14 mouse cellular contexts compared by ENCODE assay signal in genomic region chr10:84055402-84056167, GRCm38 (mm10).
DNase-seq lines count a peak whose midpoint lies in the region; ATAC-seq and TF ChIP-seq lines count a peak whose summit lies in the region.
"Had no signal": no experiment of that assay in that cellular context is flagged by ENCODE, and none has a peak within 500 bp of the region (broad histone marks: within the 10 kb centered on the region; RNA-seq: fewer than 3 reads in every experiment).

No protein-coding gene starts in this region.

- no peaks in the 10 kb centered on the region for H3K36me3 ChIP-seq in liver, adult 2 months (ENCODE audit: control insufficient read depth, insufficient read depth, low read length)
- H3K36me3 ChIP-seq in liver, embryonic 12.5 days = no peaks in the 10 kb centered on the region
- no peaks in the 10 kb centered on the region for H3K36me3 ChIP-seq in heart, postnatal 0 days (replicated peaks; ENCODE audit: control insufficient read depth, insufficient read depth, low read length)
- H3K36me3 ChIP-seq: forebrain, embryonic 12.5 days had no signal

- H3K27me3 ChIP-seq in liver, adult 2 months (ENCODE audit: control insufficient read depth, insufficient read depth, low read length) = no peaks in the 10 kb centered on the region
- H3K27me3 ChIP-seq in liver, embryonic 12.5 days (replicated peaks) = no peaks in the 10 kb centered on the region
- H3K27me3 ChIP-seq in heart, postnatal 0 days (ENCODE audit: control insufficient read depth, insufficient read depth, low read length) = no peaks in the 10 kb centered on the region
- H3K27me3 ChIP-seq: forebrain, embryonic 12.5 days had no signal

- peaks cover 15% of the 10 kb centered on the region for H3K4me1 ChIP-seq in liver, adult 2 months (ENCODE audit: control insufficient read depth, insufficient read depth, low read length)
- H3K4me1 ChIP-seq in liver, embryonic 12.5 days = peaks cover 10% of the 10 kb centered on the region; the same call in 1 of the 2 replicates
- peaks cover 33% of the 10 kb centered on the region for H3K4me1 ChIP-seq in heart, postnatal 0 days (ENCODE audit: control insufficient read depth, insufficient read depth)

- 0 out of 2 replicates have a peak, but pooled peaks have one; percentile 36 for TF ChIP-seq EP300 in heart, postnatal 0 days (IDR thresholded peaks at IDR 0.05; ENCODE audit: low read depth)

- peak; percentile 94 for DNase-seq in heart, adult 11 months
- DNase-seq in heart, postnatal 4 days = no peak
- peak; percentile 65 for DNase-seq in liver, adult 2 months (ENCODE audit: extremely low read depth, low read depth, low spot score)
- DNase-seq in heart, postnatal 0 days (ENCODE audit: low spot score) = no peak
- DNase-seq in lung, postnatal 14 days = peak; percentile 25
- DNase-seq in spleen, adult 18-20 months = no peak
- no peak for DNase-seq in adipocyte (ENCODE audit: low spot score)
- DNase-seq: B cell, adult 2 months; embryo, embryonic 11 days; gastrocnemius, postnatal 25 days; thymus, adult 2 months had no signal

- no peak overlapping the region for H3K4me3 ChIP-seq in liver, adult 2 months (ENCODE audit: insufficient read depth, low read depth, low read length)
- no peak overlapping the region for H3K4me3 ChIP-seq in liver, embryonic 12.5 days
- no peak overlapping the region for H3K4me3 ChIP-seq in heart, postnatal 0 days (ENCODE audit: low read depth, low read length)
- H3K4me3 ChIP-seq: forebrain, embryonic 12.5 days had no signal

- H3K9ac ChIP-seq in liver, adult 2 months (ENCODE audit: low read depth, low read length) = no peak overlapping the region
- H3K9ac ChIP-seq in liver, embryonic 12.5 days = no peak overlapping the region
- H3K9ac ChIP-seq in heart, postnatal 0 days (replicated peaks; ENCODE audit: low read depth, low read length) = no peak overlapping the region
- H3K9ac ChIP-seq: forebrain, embryonic 12.5 days; liver, embryonic 14.5 days had no signal

- no peak overlapping the region for H3K4me2 ChIP-seq in liver, embryonic 12.5 days
- H3K4me2 ChIP-seq in heart, postnatal 0 days (ENCODE audit: low read depth, low read length) = no peak overlapping the region
- H3K4me2 ChIP-seq: forebrain, embryonic 12.5 days had no signal

- H3K9me3 ChIP-seq in liver, embryonic 12.5 days (replicated peaks) = no peaks in the 10 kb centered on the region
- no peaks in the 10 kb centered on the region for H3K9me3 ChIP-seq in heart, postnatal 0 days (replicated peaks; ENCODE audit: control insufficient read depth, low read length)
- H3K9me3 ChIP-seq: forebrain, embryonic 12.5 days had no signal

- no peak for TF ChIP-seq CTCF in liver, adult 2 months (IDR thresholded peaks at IDR 0.05; ENCODE audit: low read depth, low read length)
- no peak for TF ChIP-seq CTCF in heart, postnatal 0 days (IDR thresholded peaks at IDR 0.05; ENCODE audit: low read depth)

- WGBS in liver, adult 2 months = 27% methylated on average over 10 of the region's 10 CpGs
- 53% methylated on average over 10 of the region's 10 CpGs for WGBS in liver, embryonic 12.5 days (ENCODE audit: insufficient replicate concordance)
- whole genome bisulfite sequencing in heart, postnatal 0 days = 59% methylated on average over 10 of the region's 10 CpGs

- no peak for ATAC-seq in liver, embryonic 12.5 days
- no peak for ATAC-seq in heart, postnatal 0 days (ENCODE audit: insufficient read depth, low read depth)

- peak overlapping the region; percentile 47; the same call in 1 of the 2 replicates for H3K27ac ChIP-seq in liver, adult 2 months (replicated peaks; ENCODE audit: insufficient read depth, low read depth, low read length)
- no peak overlapping the region for H3K27ac ChIP-seq in liver, embryonic 12.5 days
- no peak overlapping the region for H3K27ac ChIP-seq in heart, postnatal 0 days (ENCODE audit: low read depth)
- H3K27ac ChIP-seq: forebrain, embryonic 12.5 days; liver, embryonic 14.5 days had no signal

- TF ChIP-seq POLR2A in liver, adult 2 months (IDR thresholded peaks at IDR 0.05; ENCODE audit: extremely low read depth, insufficient read depth, low read length) = no peak

- H3K79me2 ChIP-seq in liver, adult 2 months (ENCODE audit: control insufficient read depth, insufficient read depth, low read length) = no peaks in the 10 kb centered on the region

Comparison
In these comparisons a context has a peak if more than half of its experiments do, and no peak if none do; other contexts are left out.
1. DNase-seq: peak in heart, adult 11 months (single experiment), liver, adult 2 months (single experiment) and lung, postnatal 14 days (single experiment); none in heart, postnatal 4 days (single experiment), heart, postnatal 0 days (single experiment), spleen, adult 18-20 months (0 of 2) and adipocyte (single experiment).